Mouse (Mus musculus) intestine, embryonic 16.5 days (tissue): ENCODE measurements around the gene Mical2. TPM values are rescaled to one million over a fixed set of nuclear protein-coding genes. Genes with fewer than 3 reads are reported as not detected.
A peak's percentile ranks its signal among the peaks of the same experiment; 100 is the strongest.

Source experiments
- ATAC-seq: fragments of 200-750 bp; cut with Nextera tagmentation; 2 replicates; pipeline ENCODE4 v1.8.0; 2017; ENCODE audit warnings: moderate TSS enrichment, moderate library complexity
- H3K27ac ChIP-seq: fragments of 300-500 bp; sonication (generic); 2 replicates; pipeline ENCODE4 v1.5.1; 2014; ENCODE audit warnings: mild to moderate bottlenecking, low read length
- H3K27me3 ChIP-seq: fragments of 300-500 bp; sonication (generic); replicated peaks from 2 replicates; pipeline ENCODE4 v1.6.1; 2014; ENCODE audit warnings: low read length, control low read depth, mixed read lengths; ENCODE audit not compliant: control insufficient read depth, insufficient read depth
- H3K36me3 ChIP-seq: fragments of 300-500 bp; sonication (generic); 2 replicates; pipeline ENCODE4 v1.6.1; 2014; ENCODE audit warnings: low read length, control low read depth; ENCODE audit not compliant: control insufficient read depth, insufficient read depth
- H3K4me1 ChIP-seq: fragments of 300-500 bp; sonication (generic); 2 replicates; pipeline ENCODE4 v1.6.1; 2014; ENCODE audit warnings: low read length, control low read depth, mixed read lengths; ENCODE audit not compliant: control insufficient read depth, insufficient read depth
- H3K4me2 ChIP-seq: fragments of 300-500 bp; sonication (generic); 2 replicates; pipeline ENCODE4 v1.6.1; 2014; ENCODE audit warnings: low read depth, low read length, control low read depth
- H3K4me3 ChIP-seq: fragments of 300-500 bp; sonication (generic); 2 replicates; pipeline ENCODE4 v1.5.1; 2014; ENCODE audit warnings: mild to moderate bottlenecking, low read length
- H3K9ac ChIP-seq: fragments of 300-500 bp; sonication (generic); 2 replicates; pipeline ENCODE4 v1.6.1; 2014; ENCODE audit warnings: low read depth, low read length
- H3K9me3 ChIP-seq: fragments of 300-500 bp; sonication (generic); 2 replicates; pipeline ENCODE4 v1.6.1; 2016; ENCODE audit warnings: low read length, control low read depth; ENCODE audit not compliant: control insufficient read depth
- WGBS: fragments of 180-500 bp; shearing (Covaris S2); extraction: QIAGEN DNeasy Blood & Tissue Kit; methylation state at CpG from one replicate; pipeline ENCODE4 v1.1.7; 2014; 5-methylcytosine and 5-hydroxymethylcytosine counted together
- polyA plus RNA-seq: library from polyadenylated mRNA; unstranded; fragments of >200 nt; fragmentation: Nextera tagmentation; extraction: Ambion mirVana; gene quantifications from 2 replicates; pipeline ENCODE4 v1.2.1, GENCODE M21; 2015

Mical2 gene
- polyA plus RNA-seq, 1 experiment from 2014 or later = 18.3 TPM

DNA sequence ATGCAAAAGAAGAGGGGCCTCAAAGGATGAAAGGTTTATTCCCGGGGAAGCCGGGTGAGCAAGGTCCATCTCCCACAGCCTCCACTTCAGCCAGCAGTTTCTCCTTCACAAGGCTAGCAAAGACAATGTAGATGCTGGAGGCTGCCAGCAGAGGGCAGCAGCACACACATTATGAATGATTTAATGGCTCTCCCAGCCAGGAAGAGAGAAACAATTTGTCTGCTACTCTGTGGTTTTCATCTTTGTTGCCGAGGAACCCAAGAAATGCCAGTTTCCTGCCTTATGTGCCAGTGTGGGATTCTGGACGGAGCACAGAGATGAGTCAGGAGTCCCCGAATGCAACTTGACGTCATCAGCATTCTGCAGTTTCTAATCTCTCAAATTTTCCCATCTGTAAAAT is 174.5 kb downstream of the Mical2 start:
- H3K9me3 ChIP-seq = no peaks in the 10 kb centered on the region
- WGBS = 45% methylated on average over 6 of the region's 6 CpGs
- no peak overlapping the region for H3K4me3 ChIP-seq
- ATAC-seq = peak; percentile 28; the same call in 1 of the 2 replicates
- no peak overlapping the region for H3K27ac ChIP-seq
- no peak overlapping the region for H3K4me2 ChIP-seq
- H3K4me1 ChIP-seq = peaks cover 4% of the 10 kb centered on the region; the same call in 1 of the 2 replicates
- H3K36me3 ChIP-seq = no peaks in the 10 kb centered on the region
- H3K27me3 ChIP-seq = no peaks in the 10 kb centered on the region
- no peak overlapping the region for H3K9ac ChIP-seq

GRCm38 (mm10) chr7:112405061-112405460 is 179.4 kb downstream of the Mical2 start:
- Histone ChIP-seq H3K4me3 (no peak overlapping the region), H3K27me3 (no peaks in the 10 kb centered on the region), H3K4me1 (peaks cover under 1% of the 10 kb centered on the region; the same call in 1 of the 2 replicates), H3K4me2 (no peak overlapping the region), H3K9me3 (no peaks in the 10 kb centered on the region), H3K36me3 (no peaks in the 10 kb centered on the region), H3K9ac (no peak overlapping the region), H3K27ac (no peak overlapping the region)
- WGBS = 47% methylated on average over 2 of the region's 2 CpGs
- ATAC-seq = no peak

DNA sequence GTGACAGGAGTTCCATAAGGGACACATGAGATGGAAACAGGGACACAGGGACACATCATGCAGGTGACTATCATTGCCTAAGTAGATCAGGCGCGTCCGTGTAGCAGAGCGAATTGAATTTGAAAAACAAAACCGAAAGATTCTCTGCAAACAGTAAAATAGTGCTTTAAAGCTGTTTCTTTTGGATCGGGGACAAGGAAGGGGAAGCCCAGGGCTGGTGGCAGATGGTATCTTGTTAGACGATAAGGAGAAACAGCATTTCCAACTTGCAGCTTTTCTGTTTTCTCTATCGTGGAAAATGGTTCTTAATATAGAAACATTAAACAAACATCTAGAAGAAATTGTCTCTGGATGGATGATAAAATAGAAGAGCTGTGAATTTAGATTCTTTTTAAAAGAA is 179.9 kb downstream of the Mical2 start:
- Histone ChIP-seq H3K4me3 (no peak overlapping the region), H3K9ac (no peak overlapping the region), H3K27me3 (no peaks in the 10 kb centered on the region), H3K36me3 (no peaks in the 10 kb centered on the region), H3K4me2 (no peak overlapping the region), H3K9me3 (no peaks in the 10 kb centered on the region), H3K27ac (no peak overlapping the region), H3K4me1 (no peaks in the 10 kb centered on the region)
- 70% methylated on average over 8 of the region's 8 CpGs for WGBS
- no peak for ATAC-seq

- Histone ChIP-seq H3K27me3 (no peaks in the 10 kb centered on the region), H3K27ac (no peak overlapping the region)
- 72% methylated on average over 7 of the region's 7 CpGs for WGBS
Observed at GRCm38 (mm10) chr7:112407597-112407996, 181.9 kb downstream of the Mical2 start.

GRCm38 (mm10) chr7:112409991-112410390 is 184.3 kb downstream of the Mical2 start:
- Histone ChIP-seq H3K4me3 (no peak overlapping the region), H3K9ac (no peak overlapping the region), H3K9me3 (no peaks in the 10 kb centered on the region), H3K27ac (no peak overlapping the region), H3K36me3 (no peaks in the 10 kb centered on the region), H3K27me3 (no peaks in the 10 kb centered on the region), H3K4me2 (no peak overlapping the region), H3K4me1 (no peaks in the 10 kb centered on the region)
- ATAC-seq = no peak
- 88% methylated on average over 3 of the region's 3 CpGs for WGBS

More at GRCm38 (mm10) chr7:112407597-112407996, 181.9 kb downstream of the Mical2 start:
- H3K9me3 ChIP-seq = no peaks in the 10 kb centered on the region
- H3K4me1 ChIP-seq = no peaks in the 10 kb centered on the region
- no peak overlapping the region for H3K9ac ChIP-seq
- H3K4me3 ChIP-seq = no peak overlapping the region
- H3K36me3 ChIP-seq = no peaks in the 10 kb centered on the region
- no peak overlapping the region for H3K4me2 ChIP-seq
- no peak for ATAC-seq

GRCm38 (mm10) chr7:112413286-112413685 is 187.6 kb downstream of the Mical2 start:
- Histone ChIP-seq H3K36me3 (no peaks in the 10 kb centered on the region), H3K9ac (no peak overlapping the region), H3K4me1 (peaks cover 8% of the 10 kb centered on the region), H3K27me3 (no peaks in the 10 kb centered on the region), H3K9me3 (no peaks in the 10 kb centered on the region), H3K27ac (no peak overlapping the region), H3K4me3 (no peak overlapping the region), H3K4me2 (no peak overlapping the region)
- ATAC-seq = no peak
- WGBS = 76% methylated on average over 6 of the region's 6 CpGs

DNA sequence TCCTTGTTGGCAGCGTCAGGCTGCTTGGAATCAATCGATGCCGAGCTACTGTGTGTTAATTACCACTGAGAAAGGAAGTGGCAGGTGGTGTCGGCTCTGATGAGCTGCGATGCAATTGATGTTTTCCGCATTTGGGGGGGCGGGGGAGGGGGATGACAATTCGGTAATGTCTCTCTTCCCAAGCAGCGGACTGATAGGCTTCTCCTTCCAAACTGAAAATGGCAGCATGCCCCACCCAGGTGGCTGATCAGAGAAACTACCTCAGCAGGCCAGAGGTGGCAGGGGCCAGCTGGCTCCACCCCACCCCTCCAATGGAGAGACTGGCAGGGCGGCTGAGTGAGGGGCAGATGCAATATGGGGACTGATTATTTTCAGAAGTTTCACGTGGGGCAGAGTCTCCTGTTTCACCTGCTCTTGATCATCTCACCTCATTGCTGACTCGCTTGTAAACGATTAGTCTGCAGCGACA is 190.4 kb downstream of the Mical2 start:
- Histone ChIP-seq H3K4me1 (peaks cover 8% of the 10 kb centered on the region), H3K4me3 (peak overlapping the region; percentile 18; the same call in 1 of the 2 replicates), H3K27me3 (no peaks in the 10 kb centered on the region), H3K9me3 (no peaks in the 10 kb centered on the region), H3K9ac (no peak overlapping the region), H3K36me3 (no peaks in the 10 kb centered on the region), H3K27ac (no peak overlapping the region), H3K4me2 (peak overlapping the region; percentile 35)
- no peak; the same call in 1 of the 2 replicates for ATAC-seq
- 20% methylated on average over 14 of the region's 14 CpGs for WGBS

DNA sequence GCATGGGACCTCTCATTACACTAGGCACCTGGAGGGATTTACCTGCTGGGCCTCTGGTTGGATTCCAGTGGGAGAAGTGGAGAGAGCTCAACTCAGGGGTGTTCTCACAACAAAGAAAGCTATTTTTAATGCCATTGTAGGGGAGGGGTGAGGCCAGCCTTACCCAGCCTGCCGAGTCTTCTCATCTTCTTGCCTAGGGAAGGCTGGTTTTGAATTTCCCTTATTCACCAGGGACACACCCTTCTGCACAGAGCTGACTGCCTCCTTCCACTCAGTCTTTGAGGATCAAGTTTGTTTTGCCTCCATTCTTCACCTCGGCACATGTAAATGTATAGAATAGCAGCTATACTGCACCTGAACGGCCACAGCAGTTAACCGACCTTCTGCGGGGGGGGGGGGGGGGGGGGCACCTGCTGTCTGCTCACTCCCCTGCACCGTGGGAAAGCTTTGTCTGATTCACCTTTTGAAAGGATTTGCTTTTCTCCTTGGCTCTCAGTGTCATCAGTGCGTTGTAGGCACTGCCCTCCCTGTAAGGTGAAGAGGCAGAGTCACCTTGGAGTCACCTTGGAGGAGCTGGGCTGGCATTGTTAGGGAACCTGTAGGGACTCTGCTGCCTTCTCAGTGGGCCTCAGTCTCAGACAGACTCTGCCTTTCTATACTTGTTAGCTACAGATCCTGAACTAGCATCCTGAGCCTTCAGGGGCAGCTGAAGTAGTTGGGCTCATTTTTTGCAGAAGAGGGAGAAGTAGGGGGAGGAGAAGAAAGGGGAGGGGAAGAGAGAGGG is 191.3 kb downstream of the Mical2 start:
- no peak for ATAC-seq
- Histone ChIP-seq H3K4me2 (0 out of 2 replicates have a peak overlapping the region, but pooled peaks have one; percentile 35), H3K9ac (no peak overlapping the region), H3K27me3 (no peaks in the 10 kb centered on the region), H3K4me1 (peaks cover 8% of the 10 kb centered on the region), H3K4me3 (no peak overlapping the region), H3K27ac (no peak overlapping the region), H3K36me3 (no peaks in the 10 kb centered on the region), H3K9me3 (no peaks in the 10 kb centered on the region)
- WGBS = 31% methylated on average over 7 of the region's 7 CpGs

DNA sequence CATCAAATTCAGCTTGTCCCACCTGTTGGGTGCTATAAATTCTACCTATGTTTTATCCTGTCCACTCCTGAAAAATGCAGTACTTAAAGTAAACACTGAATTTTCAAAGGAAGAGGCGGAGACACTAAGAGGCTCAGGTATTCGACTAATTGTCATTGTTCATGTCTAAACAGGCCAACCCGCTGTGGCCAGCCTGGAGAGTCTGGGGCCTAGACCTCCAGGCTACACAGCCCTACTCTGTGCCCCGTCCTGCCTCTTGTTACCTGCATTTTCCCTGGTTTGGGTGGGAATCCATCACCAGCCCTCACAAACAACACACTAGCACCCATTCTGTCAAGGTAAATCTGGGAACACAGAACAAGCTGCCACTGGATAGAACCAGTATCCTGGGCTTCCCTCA is 191.9 kb downstream of the Mical2 start:
- H3K27ac ChIP-seq = no peak overlapping the region
- WGBS = 80% methylated on average over 4 of the region's 4 CpGs
- H3K36me3 ChIP-seq = no peaks in the 10 kb centered on the region
- peaks cover 8% of the 10 kb centered on the region for H3K4me1 ChIP-seq
- ATAC-seq = no peak
- H3K9me3 ChIP-seq = no peaks in the 10 kb centered on the region
- no peak overlapping the region for H3K9ac ChIP-seq
- no peak overlapping the region for H3K4me2 ChIP-seq
- H3K27me3 ChIP-seq = no peaks in the 10 kb centered on the region
- H3K4me3 ChIP-seq = no peak overlapping the region
